Mouse (Mus musculus) stomach, embryonic 14.5 days (tissue): ENCODE results near the gene Cd3eap. TPM values are rescaled to one million over a fixed set of nuclear protein-coding genes. Genes with fewer than 3 reads are reported as not detected.

Source experiments
- ATAC-seq: fragments of 200-750 bp; cut with Nextera tagmentation; 2 replicates; pipeline ENCODE4 v1.8.0; 2017; ENCODE audit warnings: low read depth, moderate TSS enrichment; ENCODE audit not compliant: insufficient number of reproducible peaks, insufficient read depth, low FRiP score
- H3K27ac ChIP-seq: fragments of 300-500 bp; sonication (generic); 2 replicates; pipeline ENCODE4 v1.5.1; 2014; ENCODE audit warnings: mild to moderate bottlenecking, low read length, moderate library complexity, mixed read lengths
- H3K27me3 ChIP-seq: fragments of 300-500 bp; sonication (generic); 2 replicates; pipeline ENCODE4 v1.6.1; 2014; ENCODE audit warnings: low read length, control low read depth, mixed read lengths; ENCODE audit not compliant: control insufficient read depth, insufficient read depth
- H3K36me3 ChIP-seq: fragments of 300-500 bp; sonication (generic); 2 replicates; pipeline ENCODE4 v1.6.1; 2014; ENCODE audit warnings: mild to moderate bottlenecking, control low read depth, low read length, moderate library complexity, mixed read lengths; ENCODE audit not compliant: control insufficient read depth, insufficient read depth
- H3K4me1 ChIP-seq: fragments of 300-500 bp; sonication (generic); 2 replicates; pipeline ENCODE4 v1.6.1; 2014; ENCODE audit warnings: low read length, control low read depth, mixed read lengths; ENCODE audit not compliant: control insufficient read depth, insufficient read depth
- H3K4me2 ChIP-seq: fragments of 300-500 bp; sonication (generic); replicated peaks from 2 replicates; pipeline ENCODE4 v1.6.1; 2014; ENCODE audit warnings: low read depth, low read length, control low read depth
- H3K4me3 ChIP-seq: fragments of 300-500 bp; sonication (generic); 2 replicates; pipeline ENCODE4 v1.5.1; 2014; ENCODE audit warnings: low read depth, low read length, control low read depth
- H3K9ac ChIP-seq: fragments of 300-500 bp; sonication (generic); replicated peaks from 2 replicates; pipeline ENCODE4 v1.6.1; 2014; ENCODE audit warnings: low read depth, mild to moderate bottlenecking, control low read depth, low read length, moderate library complexity, mixed read lengths
- H3K9me3 ChIP-seq: fragments of 300-500 bp; sonication (generic); 2 replicates; pipeline ENCODE4 v1.6.1; 2016; ENCODE audit warnings: low read depth, low read length, control low read depth; ENCODE audit not compliant: control insufficient read depth
- WGBS: fragments of 180-500 bp; shearing (Covaris S2); extraction: QIAGEN DNeasy Blood & Tissue Kit; methylation state at CpG from one replicate; pipeline ENCODE4 v1.1.7; 2014; 5-methylcytosine and 5-hydroxymethylcytosine counted together
- polyA plus RNA-seq: library from polyadenylated mRNA; unstranded; fragments of >200 nt; fragmentation: Nextera tagmentation; extraction: Ambion mirVana; gene quantifications from 2 replicates; pipeline ENCODE4 v1.2.1, GENCODE M21; 2014

Gene Cd3eap
- polyA plus RNA-seq, 1 experiment from 2014 or later, result 23.9 TPM

DNA sequence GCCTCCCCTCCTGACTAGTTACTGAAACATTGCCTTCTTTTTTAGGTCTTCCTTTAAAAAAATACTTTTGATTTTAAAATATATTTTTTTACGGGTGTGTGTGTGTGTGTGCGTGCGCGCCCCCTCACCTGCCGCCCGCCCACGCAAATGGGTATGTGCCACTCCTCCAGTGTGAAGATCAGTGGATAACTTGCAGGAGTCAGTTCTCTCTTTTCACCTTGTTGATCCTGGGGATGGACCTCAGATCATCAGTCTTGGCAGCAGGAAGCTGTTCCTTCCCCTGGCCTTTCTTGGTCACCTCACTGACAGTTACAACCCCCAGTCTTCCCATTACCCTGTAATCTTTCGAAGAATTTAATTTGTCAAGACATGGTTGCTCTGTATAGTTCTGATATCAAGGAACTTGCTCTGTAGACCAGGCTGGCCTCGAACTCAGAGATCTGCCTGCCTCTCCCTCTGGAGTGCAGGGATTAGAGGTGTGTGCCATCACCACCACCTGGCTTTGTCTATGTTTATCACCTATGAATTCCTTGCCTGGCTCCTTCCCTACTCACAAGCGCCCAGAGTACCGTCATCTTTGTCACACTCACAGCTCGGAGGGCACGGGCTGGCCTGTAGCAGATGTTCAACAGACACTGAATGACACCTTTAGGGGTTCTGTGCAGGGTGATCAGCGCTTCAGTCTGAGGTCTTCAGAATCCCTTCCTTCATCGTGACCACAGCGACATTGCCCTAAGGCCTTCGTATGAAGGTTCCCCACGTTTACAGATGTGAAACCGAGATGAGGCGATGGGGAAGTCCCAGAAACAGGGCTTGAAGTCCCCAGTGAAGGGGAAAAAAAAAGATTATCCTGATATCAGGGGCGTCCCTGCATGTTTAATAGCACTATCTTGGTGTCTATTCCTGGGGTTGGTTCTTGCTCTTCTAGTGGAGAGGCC lies 33.8 kb downstream of the Cd3eap start:
- Histone ChIP-seq H3K4me3 (no peak overlapping the region), H3K27ac (no peak overlapping the region)

DNA sequence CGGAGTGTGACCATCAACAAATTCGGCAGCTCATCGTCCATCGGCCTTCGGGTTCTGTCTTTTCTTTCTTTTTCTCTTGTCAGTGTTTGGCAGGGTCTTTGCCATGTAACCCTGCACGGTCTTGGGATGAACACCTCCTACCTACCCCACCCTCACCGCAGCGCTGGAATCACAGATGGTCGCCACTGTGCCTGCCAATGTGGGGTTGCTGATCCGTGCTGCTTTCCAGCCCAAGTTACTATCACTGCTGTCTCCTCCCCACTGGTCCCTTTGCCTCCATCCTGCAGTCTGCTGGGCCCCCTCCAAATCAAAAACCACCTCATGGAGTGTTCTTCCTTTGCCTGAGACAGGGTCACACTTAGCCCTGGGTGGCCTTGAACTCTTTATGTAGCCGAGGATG lies 35.1 kb downstream of the Cd3eap start:
- no peak for ATAC-seq
- H3K27ac ChIP-seq, result no peak overlapping the region
- no peak overlapping the region for H3K4me3 ChIP-seq
- no peak overlapping the region for H3K9ac ChIP-seq
- H3K27me3 ChIP-seq, result no peaks in the 10 kb centered on the region
- peaks cover 21% of the 10 kb centered on the region for H3K4me1 ChIP-seq
- H3K36me3 ChIP-seq, result no peaks in the 10 kb centered on the region
- no peak overlapping the region for H3K4me2 ChIP-seq
- WGBS, result 82% methylated on average over 11 of the region's 11 CpGs
- H3K9me3 ChIP-seq, result no peaks in the 10 kb centered on the region

More for the DNA sequence above, 33.8 kb downstream of the Cd3eap start:
- Histone ChIP-seq H3K27me3 (no peaks in the 10 kb centered on the region), H3K9ac (0 out of 2 replicates have a peak overlapping the region, but pooled peaks have one; percentile 1), H3K4me1 (peaks cover 17% of the 10 kb centered on the region), H3K36me3 (no peaks in the 10 kb centered on the region), H3K9me3 (no peaks in the 10 kb centered on the region), H3K4me2 (peak overlapping the region; percentile 68; the same call in 1 of the 2 replicates)
- no peak for ATAC-seq
- 72% methylated on average over 21 of the region's 21 CpGs for WGBS

DNA sequence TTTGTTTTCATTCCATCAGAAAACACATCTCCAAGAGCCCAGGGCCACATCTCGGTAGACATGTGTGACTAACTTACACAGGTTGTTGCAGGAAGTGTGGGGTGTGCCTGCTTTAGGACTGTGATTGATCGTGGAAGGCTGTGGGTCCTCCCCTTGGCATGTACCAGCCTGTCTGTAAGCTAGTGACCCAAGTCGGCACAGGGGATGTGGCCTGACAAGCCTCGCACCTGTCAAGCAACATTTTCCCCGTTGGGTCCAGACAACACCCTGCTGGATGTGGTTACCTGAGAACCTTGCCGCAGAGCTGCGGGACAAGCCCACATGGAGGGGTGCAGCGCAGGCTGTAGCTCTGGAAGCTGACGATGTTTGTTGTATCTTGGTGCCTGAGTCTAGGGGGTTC lies 36.8 kb downstream of the Cd3eap start:
- no peak overlapping the region for H3K27ac ChIP-seq

DNA sequence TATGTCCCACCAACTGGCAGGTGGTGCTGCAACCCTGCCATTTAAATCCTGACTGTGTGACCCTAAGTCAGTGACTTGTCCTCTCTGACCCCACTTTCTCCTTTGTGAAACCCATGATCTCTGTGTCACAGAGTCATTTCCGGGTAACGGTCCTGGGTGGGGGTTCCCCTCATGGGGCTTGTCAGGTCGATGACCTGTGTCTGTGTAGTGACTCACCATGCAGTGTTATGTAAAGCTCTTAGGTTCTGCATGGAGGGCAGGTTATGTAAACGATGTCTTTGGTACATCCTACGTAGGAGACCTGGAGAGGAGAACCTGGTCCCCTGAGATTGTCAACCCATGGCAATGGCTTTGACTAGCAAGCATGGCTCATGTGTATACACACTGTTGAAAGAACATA lies 37.8 kb downstream of the Cd3eap start:
- WGBS, result 52% methylated on average over 5 of the region's 5 CpGs
- H3K4me1 ChIP-seq, result peaks cover 8% of the 10 kb centered on the region
- no peak overlapping the region for H3K4me2 ChIP-seq
- no peak overlapping the region for H3K9ac ChIP-seq
- no peaks in the 10 kb centered on the region for H3K36me3 ChIP-seq
- ATAC-seq, result no peak
- H3K27me3 ChIP-seq, result no peaks in the 10 kb centered on the region
- no peak overlapping the region for H3K27ac ChIP-seq
- no peaks in the 10 kb centered on the region for H3K9me3 ChIP-seq
- H3K4me3 ChIP-seq, result no peak overlapping the region

More for the DNA sequence above, 36.8 kb downstream of the Cd3eap start:
- Histone ChIP-seq H3K36me3 (no peaks in the 10 kb centered on the region), H3K27me3 (no peaks in the 10 kb centered on the region), H3K4me1 (peaks cover 15% of the 10 kb centered on the region), H3K4me2 (no peak overlapping the region), H3K9me3 (no peaks in the 10 kb centered on the region), H3K4me3 (no peak overlapping the region), H3K9ac (no peak overlapping the region)
- 38% methylated on average over 9 of the region's 9 CpGs for WGBS
- ATAC-seq, result no peak

DNA sequence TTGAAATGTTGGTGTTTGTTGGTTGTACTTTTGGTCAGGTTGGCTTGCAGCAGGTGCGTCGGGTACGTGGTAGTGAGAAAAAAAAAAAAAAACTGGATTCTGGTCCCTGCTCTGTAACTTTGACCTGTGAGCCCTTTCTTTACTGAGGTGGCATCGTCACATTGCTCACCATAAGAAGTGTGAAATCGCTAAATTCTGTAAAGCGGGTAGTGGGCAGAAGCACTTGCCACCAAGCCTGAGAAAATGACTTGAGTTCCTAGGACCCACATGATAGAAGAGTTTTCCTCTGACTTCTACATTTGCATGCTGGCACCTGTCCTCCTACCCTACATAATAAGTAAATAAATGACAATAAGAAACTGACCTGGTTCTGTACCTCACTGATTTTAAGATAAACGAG lies 38.6 kb downstream of the Cd3eap start:
- 0 out of 2 replicates have a peak, but pooled peaks cover 3% of the 10 kb centered on the region for H3K4me1 ChIP-seq
- no peak overlapping the region for H3K27ac ChIP-seq
- ATAC-seq, result no peak
- no peaks in the 10 kb centered on the region for H3K27me3 ChIP-seq
- no peaks in the 10 kb centered on the region for H3K36me3 ChIP-seq
- 33% methylated on average over 7 of the region's 7 CpGs for WGBS
- no peaks in the 10 kb centered on the region for H3K9me3 ChIP-seq
- peak overlapping the region; percentile 78 for H3K4me2 ChIP-seq
- H3K9ac ChIP-seq, result no peak overlapping the region
- 0 out of 2 replicates have a peak overlapping the region, but pooled peaks have one; percentile 42 for H3K4me3 ChIP-seq

DNA sequence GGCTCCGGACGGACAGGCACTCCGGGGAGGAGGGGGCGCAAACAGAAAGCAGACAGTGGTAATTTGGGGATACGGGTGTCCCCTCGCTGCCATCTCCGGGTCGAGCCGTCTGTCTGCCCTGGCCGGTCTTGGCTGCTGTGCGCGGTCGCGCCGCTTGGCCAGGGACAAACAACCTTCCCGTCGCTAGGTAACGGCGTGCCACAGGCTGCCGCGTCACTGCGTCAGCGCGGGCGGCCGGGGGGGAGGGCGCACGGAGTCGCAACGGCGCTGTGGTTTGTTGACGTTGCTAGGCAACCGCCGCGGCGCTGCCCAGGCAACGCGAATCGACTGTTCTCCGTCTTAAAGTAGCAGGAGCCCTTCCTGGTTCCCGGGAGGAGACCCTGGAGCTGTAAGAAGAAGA lies 39.4 kb downstream of the Cd3eap start:
- peak; percentile 93 for ATAC-seq
- Histone ChIP-seq H3K4me2 (peak overlapping the region; percentile 78), H3K9ac (peak overlapping the region; percentile 30; the same call in 1 of the 2 replicates), H3K27ac (no peak overlapping the region), H3K9me3 (no peaks in the 10 kb centered on the region), H3K36me3 (no peaks in the 10 kb centered on the region), H3K4me3 (peak overlapping the region; percentile 42), H3K4me1 (0 out of 2 replicates have a peak, but pooled peaks cover 3% of the 10 kb centered on the region), H3K27me3 (no peaks in the 10 kb centered on the region)
- WGBS, result under 1% methylated on average over 41 of the region's 41 CpGs

DNA sequence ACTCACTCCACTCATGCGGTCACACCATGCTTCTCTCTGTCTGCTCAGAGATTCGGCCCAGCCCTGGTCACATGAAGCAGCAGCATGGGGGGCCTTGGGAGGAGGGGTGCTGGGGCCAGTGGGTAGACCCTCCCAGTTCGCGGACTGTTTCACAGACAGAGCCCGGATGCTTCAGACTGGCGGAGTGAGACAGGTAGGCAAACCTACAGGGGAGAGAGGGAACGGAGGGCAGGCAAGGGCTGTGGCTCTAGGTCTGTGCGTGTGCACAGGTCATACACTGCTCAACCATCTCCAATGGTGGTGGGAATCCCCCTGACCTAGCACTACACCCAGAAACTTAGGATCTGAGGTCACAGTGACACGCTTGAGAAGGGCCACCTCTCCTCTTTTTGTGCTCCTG lies 39.8 kb downstream of the Cd3eap start:
- 15% methylated on average over 9 of the region's 9 CpGs for WGBS
- H3K27ac ChIP-seq, result no peak overlapping the region

DNA sequence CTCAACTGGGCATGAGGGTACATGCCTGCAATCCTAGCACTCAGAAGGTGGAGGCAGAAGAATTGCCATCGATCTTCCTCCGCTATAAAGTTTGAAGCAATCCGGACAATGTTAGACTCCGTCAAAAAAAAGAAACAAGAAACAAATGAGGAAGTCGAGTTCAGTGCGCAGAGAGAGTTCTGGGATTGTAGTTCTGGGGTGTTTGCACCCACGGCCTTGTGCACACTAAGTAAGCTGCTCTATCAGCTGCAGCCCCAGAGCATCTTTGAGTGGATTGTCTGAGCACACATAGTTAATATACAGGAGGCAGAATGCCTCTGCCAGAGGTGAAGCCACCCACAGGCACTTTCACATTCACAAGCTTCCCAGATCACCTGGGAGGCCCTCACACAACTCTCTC lies 40.6 kb downstream of the Cd3eap start:
- Histone ChIP-seq H3K27ac (no peak overlapping the region), H3K4me3 (no peak overlapping the region), H3K9me3 (no peaks in the 10 kb centered on the region), H3K4me1 (0 out of 2 replicates have a peak, but pooled peaks cover 3% of the 10 kb centered on the region), H3K4me2 (no peak overlapping the region), H3K27me3 (no peaks in the 10 kb centered on the region), H3K9ac (no peak overlapping the region), H3K36me3 (no peaks in the 10 kb centered on the region)
- 74% methylated on average over 7 of the region's 7 CpGs for WGBS
- ATAC-seq, result no peak

More for the DNA sequence above, 39.8 kb downstream of the Cd3eap start:
- peak overlapping the region; percentile 78 for H3K4me2 ChIP-seq
- peak overlapping the region; percentile 42 for H3K4me3 ChIP-seq
- peak; percentile 30 for ATAC-seq
- 0 out of 2 replicates have a peak, but pooled peaks cover 3% of the 10 kb centered on the region for H3K4me1 ChIP-seq
- no peaks in the 10 kb centered on the region for H3K9me3 ChIP-seq
- peak overlapping the region; percentile 30; the same call in 1 of the 2 replicates for H3K9ac ChIP-seq
- no peaks in the 10 kb centered on the region for H3K27me3 ChIP-seq
- no peaks in the 10 kb centered on the region for H3K36me3 ChIP-seq
